Mouse (Mus musculus): ENCODE results near the gene Lypd4.
"Not testable (repeated sequence)": the region's sequence is repeated elsewhere in the genome, so short reads cannot be mapped to it uniquely, and the experiment has no call there.

The Lypd4 gene

DNA sequence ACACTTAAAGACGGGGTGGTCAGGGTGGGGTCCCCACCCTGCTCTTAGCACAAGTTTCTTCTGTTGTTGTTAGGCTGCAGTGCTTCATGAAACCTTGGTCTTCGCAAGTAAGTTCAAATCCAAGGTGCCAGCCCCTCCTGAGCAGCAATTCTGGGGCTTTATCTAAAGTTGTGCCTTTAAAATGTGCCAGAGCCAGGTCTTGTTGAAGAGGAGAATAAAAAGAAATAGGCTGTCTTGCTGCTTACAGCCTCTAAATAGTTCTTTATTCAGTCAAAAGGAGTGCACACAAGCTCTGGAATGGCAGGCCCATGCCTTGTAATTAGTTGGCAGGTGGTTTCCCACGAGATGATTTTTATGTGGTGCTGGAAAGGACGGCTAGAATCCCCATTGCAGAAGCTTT lies 17.4 kb upstream of the Lypd4 start:
- no peak for DNase-seq (ENCODE audit: low spot score)

DNA sequence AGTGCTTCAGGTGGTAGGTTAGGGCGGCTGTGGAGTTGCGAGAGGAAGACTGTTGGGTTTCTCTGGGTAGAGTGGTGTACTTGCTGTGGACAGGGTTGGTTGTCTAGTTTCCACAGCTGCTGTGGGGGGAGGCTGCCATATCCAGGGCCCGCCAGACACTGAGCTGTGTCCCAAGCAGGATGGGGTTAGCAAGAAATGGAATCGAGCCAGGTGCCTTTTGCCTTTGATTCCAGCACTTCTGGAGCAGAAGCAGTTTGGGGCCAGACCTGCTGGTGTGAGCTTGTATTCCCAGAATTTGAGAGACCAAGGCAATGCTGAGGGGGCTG lies 16.5 kb upstream of the Lypd4 start:
- no peak for DNase-seq (ENCODE audit: low spot score)

DNA sequence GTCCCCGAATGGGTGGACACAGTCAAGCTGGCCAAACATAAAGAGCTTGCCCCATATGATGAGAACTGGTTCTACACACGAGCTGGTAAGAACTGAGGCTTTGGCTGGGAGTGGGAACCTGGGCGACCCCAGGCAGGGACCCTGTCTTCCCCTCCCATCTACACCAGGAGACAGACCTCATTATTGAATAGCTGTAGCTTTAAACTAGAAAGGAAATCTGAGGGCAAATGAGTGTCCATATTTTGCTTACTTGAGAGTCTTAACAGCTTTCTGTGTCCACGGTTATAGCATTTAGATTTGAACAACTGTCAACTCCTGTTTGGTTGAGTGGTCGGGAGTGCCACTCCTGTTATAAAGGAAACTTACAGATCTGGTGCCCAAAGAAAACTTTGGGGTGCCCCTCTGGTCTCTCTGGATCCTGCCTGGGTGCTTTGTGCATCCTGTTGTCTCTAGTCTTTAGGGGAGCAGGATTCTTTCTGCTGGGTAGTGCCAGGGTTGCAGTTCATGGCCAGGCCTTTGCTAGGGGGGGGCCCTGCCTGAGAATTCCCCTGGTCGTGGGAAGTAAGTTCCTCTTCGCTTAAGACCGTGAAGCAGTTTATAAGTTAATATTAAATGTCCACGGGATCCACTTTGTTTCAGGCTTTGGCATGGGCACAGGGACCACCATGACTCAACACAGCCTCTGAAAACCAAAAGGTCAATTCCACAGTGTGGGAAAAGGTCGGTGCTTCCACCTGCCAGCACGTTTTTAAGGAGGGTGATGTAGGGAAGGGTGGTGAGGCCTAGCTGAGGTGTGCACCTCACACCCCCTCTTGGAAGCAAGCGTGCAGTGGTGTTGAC lies 15.9 kb upstream of the Lypd4 start:
- DNase-seq (ENCODE audit: low spot score), result no peak

DNA sequence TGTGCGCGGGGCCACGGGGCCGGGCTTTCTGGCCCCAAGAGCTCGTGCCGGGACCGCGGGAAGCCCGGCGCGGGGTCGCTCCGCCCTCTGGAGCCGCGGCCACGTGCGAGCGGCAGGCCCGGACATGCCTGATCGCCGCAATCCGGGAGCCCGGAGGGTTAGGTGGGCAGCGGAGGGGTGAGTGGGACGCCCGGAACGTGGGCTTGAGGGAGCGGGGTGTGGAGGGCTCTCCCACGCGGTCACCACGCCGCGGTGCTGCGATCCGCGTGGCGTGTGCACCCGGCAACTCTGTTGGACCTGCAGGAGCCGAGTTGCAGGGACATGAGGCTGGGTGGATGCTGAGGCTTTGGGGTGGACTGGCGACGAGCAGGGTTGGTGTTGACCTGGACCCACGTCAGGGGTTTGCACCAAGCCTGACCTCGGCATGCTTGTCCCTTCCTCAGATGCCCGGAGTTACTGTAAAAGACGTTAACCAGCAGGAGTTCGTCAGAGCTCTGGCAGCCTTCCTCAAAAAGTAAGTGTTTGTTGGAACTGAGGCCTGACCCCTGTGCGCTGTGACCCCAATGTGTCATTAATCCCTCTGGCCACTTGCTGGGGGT lies 15.1 kb upstream of the Lypd4 start:
- no peak for DNase-seq (ENCODE audit: low spot score)

DNA sequence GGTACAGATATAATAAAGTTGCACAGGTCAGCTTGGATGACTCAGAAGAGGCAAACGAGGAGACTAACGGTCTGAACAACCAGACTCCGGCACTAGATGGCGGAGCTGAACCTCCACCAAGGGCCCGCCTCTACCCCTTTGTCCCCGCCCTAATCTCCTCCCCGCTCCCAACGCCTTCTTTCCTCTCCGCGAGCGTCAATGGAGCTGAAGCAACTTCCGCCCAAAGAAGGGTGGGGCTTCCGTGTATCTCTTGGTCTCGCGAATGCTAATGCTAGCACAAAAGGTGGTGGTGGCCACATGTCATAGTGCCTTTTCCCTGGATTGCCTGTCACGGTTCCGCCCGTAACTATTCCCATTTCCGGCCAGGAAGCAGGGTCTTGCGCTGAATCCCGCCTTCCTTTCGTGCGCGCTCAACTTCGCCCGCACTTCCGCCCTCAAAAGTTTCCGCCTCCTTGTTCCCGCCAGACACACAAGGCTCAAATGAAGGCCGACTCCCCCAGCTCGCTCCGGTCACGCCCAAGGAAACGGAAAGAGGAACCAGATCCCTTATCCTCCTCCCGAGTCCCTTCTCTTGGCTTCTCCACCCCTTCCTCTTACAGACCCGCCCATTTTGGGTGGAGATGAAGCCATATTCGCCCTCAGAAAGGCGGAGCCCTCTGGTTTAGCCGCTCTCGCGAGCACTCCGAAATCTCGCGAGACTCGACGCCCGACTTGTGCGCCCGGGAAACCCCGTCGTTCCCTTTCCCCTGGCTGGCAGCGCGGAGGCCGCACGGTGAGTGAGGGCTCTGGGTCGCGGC lies 14.4 kb upstream of the Lypd4 start, which contains the start of gene Rps19:
TSS of gene Rps19 (plus strand) at position 476 of the 797 bp plus-strand sequence.
- DNase-seq (ENCODE audit: low spot score), result peak; percentile 99

DNA sequence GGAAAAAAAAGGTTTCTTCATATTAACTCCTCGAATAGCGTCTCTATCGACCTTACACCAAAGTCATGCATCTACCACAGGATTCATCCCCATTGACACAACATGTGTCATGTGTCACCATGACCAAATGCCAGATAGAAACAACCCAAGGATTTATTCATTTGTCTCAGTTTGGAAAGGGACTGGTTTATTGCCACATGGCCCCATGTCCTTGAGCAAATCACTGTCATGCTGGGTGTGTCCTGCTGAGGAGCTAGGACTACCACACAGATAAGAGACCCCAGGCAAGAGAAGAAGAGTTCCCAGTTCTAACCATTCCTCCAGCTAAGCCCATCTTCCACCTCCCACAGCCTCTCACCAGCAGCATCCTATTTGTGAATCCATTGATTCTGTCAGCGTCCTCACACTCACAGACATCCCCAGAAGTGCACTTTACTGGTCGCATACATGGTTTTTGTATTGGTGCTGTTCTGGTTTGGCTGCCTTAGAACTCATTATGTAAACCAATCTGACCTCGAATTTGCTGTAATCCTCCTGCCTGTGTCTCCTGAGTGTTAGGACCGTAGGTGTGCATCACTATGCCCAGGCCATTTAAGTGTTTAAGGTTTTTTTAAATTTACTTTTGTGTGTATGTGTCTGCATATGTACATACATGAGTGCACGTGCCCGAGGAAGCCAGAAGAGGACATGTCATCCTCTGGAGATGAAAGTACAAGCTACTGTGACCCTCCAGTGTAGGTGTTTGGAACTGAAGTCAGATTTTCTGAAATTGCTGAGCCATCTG lies 12.9 kb upstream of the Lypd4 start:
- DNase-seq (ENCODE audit: low spot score), result no peak

DNA sequence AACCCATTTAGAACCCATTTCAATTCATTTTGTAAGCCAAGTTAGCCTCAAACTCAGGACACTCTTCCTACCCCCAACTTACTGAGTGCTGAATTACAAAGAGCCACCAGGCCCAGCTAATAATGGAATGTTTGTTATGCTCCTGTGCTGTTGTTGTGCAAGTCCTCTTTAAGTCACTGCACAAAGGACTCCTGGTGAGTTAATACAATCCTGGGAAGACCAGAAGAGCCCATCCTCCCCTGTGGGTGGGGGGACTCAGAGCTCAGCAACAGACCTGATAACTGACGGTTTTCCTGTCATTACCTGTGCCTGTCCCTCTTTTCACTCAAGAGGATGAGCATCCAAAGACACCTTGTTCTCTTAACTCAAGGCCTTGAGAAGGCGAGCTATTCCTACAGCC lies 9.9 kb upstream of the Lypd4 start:
- no peak for DNase-seq (ENCODE audit: low spot score)

DNA sequence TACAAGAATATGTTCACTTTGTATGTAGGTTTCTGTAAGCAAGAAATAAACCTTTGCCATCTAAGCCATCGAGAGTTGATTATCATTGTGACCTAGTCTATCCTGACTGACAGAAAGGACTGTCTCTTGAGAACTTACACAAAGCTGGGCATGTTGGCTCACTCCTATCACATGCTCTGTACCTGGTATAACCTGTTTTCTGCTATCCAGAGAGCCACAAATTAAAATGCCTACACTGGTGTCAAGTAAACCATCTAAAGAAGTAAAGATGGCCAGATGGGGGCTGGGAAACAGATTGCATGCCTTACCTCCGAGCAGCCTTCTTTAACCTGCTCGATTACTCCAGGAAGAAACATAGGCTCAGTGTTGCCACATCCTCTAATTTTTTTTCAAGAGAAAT lies 7.8 kb upstream of the Lypd4 start:
- no peak for DNase-seq (ENCODE audit: low spot score)

DNA sequence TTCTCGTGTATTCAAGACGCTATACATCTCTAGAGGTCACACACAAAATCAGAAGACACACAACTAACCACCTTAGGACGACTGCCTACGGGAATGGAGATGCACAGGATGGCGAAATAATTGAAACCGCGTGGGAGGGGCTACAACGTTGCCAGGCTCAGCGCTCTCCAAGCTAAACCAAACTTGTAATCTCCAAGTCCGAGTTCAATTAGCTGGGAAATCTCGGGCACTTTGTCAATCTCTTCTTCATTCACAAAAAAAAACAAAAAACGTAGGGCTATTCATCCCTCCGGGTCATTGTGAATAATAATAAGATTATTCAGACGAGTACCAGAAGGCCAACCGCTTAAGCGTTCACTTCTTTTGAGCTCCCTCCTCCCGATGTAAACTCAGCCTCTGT lies 661 bp downstream of the Lypd4 start:
- DNase-seq (ENCODE audit: low spot score), result no peak

DNA sequence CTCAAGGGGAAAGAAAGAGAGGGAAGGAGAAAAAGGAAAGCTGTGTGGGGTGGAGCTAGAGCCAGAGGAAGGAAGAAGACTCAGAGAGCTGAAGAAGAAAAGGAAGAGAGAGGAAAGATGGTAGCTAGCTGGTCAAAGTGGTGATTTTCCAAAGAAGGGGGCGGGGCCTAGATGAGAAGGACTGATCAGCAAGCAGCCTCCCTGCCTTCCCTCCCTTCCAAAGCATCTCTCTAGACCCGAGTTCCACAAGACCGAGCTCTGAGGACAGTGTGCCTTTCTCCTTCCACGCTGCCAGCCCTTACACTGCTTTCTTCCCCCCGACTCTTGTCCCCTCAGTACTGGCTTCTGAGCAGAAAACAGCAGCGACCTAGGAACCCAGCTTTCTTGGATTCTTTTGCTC lies 5.6 kb downstream of the Lypd4 start:
- no peak for DNase-seq (ENCODE audit: low spot score)

DNA sequence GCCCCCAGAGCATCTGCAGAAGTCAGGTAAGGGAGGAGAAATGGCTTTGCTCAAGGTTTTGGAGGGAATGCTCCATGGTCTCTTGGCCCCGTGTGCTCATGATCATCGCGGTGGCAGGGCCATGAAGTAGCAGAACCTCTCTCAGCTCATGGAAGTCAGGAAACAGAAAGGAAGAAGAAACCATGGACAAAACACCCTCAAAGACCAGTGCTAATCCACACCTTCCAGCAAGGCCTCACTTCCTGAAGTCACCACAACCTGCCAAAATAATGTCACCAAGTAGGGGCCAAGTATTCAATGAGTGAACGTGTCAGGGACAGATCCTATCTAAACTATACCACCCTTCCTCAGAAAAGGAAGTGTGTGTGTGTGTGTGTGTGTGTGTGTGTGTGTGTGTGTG lies 6.9 kb downstream of the Lypd4 start:
- DNase-seq (ENCODE audit: low spot score), result no peak

DNA sequence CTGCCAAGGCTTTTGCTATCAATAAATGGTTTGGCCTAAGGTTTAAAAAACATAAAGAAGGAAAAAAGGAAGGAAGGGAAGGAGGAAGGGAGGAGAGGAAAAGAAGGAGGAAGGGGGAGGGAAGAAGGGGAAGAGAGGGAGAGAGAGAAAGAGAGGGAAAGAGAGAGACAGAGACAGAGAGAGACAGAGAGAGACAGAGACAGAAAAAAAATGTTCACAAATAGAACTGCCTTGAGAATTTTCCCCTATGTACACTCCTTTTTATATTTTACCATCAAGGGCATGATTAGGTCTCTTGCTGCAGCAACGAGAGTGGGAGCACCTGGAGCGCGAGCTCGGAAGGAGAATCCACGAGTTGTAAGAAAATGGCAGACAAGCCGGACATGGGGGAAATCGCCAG lies 7.8 kb downstream of the Lypd4 start, which contains the start of gene Gm9844:
TSS of gene Gm9844 (plus strand) at position 301 of the 400 bp plus-strand sequence.
- no peak for DNase-seq (ENCODE audit: low spot score)

DNA sequence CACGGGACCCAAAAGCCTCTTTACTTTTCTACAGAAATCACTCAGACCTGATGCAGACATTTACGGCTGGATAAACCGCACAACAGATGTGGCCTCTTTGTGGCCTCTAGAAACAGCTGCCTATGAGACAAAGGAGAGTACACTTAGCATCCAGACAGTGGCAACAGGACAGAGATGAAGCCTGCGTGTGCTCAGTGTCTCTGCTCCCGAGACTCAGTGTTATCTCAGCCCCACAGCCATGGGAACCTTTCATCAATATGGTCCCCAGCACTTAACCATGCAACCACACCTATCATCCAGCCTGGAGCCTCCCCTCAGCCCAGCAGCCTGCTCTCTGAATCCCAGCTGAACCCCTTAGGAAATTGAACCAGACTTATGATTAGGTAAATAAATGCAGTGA lies 10.5 kb downstream of the Lypd4 start:
- no peak for DNase-seq (ENCODE audit: low spot score)

DNA sequence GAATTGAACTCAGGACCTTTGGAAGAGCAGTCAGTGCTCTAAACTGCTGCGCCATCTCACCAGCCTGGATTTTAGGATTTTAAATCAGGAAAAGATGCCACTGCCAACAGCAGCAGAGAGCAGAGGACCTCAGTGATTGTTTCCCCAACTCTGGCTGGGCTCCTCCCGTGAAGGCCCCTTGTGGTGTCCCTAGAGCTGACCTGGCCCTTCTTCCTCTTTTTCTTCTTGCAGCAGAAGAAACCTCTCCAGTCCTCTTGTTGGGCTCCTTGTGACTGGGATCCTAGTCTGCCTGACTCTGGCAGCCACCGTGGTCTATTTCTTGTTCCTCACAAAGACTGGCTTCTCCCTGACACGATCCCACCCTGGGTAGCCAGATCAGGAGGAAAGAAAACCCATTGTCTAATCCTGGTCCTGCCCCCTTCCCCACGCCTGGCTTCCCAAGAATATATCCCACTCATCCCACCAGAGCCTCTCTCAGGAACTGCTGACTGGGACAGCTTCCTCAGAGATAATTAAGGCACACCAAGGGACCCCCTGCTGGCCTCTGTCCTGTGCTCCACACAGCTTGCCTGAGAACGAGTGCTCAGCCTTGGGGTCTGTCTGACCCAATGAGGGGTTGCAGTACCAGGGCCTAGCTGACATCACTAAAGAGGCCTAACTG lies 13.2 kb downstream of the Lypd4 start:
- no peak for DNase-seq (ENCODE audit: low spot score)

DNA sequence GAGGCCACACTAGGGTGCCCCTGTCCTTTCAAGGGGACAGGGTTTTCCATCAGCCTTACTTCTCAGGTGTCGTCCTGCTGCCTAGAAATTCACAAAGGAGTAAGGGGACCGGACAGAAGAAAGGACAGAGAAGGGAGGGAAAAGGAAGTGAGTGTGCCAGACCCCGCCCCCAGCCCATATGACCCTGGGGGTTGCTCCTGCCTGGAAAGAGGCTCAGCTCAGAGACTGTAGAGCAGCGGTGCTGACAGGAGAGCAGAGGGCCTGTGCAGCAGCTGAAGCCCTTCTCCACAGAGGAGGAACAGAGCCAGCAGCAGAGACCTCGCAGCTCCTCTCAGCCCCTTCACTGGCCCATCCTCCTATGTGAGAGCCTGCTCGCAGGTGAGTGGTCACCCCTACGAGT lies 16.0 kb downstream of the Lypd4 start:
- no peak for DNase-seq (ENCODE audit: low spot score)

DNA sequence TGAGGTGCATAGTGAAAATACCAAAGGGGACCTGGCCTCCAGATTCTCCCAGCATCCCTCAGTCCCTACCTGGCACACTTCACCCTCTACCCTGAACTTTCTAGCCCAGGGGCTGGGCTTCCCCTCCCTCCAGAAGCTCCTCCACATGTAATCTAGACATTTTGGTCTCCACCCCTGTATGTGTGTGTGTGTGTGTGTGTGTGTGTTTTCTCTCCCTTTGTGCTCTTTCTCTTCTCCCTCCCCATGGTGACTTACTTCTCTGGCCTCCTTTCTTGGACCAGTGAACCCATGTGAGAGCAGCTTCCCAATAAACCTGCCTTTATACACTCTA lies 16.5 kb downstream of the Lypd4 start:
- no peak for DNase-seq (ENCODE audit: low spot score)

DNA sequence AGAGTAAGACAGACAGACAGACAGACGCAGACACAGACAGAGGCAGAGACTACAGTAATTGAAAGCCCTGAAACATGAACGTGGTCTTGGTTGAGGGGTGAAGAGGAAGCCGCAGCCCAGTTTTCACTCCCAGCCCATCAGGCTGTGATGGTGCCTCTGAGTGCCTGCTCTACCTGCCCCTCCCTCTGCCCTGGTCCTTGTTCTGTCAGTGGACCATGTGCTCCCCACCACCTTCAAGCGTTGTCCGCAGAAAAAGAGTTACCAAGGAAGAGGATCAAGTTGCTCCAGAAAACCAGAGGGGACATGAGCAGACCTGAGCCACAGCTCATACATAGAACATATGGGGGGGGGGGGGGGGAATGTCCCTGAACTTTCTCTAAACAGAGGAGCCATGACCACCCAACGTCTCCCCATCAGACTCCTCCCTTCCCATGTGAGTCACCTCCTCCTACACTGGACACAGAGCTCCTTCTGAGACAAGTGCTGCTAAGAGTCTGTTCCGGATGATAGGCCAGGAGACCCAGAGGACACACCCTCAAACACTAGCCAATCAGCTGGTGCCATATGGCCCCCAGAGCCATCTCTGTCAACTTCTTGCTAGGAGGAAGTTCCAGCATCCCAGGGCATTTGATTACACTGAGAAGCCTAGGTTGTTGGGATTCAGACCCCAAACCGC lies 17.0 kb downstream of the Lypd4 start:
- no peak for DNase-seq (ENCODE audit: low spot score)

DNA sequence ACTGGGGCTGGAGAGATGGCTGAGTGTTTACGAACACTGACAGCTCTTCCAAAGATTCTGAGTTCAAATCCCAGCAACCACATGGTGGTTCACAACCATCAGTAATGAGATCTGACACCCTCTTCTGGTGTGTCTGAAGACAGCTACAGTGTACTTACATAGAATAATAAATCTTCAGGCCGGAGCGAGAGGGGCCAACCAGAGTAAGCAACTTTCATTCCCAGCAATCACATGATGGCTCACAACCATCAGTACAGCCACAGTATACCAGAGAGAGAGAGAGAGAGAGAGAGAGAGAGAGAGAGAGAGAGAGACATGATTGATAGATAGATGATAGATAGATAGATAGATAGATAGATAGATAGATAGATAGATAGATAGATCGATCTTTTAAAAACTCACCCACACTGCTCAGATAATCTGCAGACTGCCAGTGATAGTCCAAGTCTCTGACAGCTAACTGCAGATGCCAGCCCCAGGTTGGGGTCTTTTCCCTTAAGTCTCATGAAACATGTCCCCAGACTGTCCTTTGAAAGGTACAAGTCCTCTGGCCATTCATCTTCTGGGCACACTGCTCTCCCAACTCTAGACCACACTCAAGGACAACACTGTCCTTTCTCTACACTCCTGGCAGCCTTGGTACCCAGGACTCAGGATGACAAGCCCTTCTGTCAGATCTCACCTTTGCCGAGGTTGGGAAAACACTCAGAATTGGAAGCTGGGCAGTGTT lies 18.0 kb downstream of the Lypd4 start:
- no peak for DNase-seq (ENCODE audit: low spot score)

DNA sequence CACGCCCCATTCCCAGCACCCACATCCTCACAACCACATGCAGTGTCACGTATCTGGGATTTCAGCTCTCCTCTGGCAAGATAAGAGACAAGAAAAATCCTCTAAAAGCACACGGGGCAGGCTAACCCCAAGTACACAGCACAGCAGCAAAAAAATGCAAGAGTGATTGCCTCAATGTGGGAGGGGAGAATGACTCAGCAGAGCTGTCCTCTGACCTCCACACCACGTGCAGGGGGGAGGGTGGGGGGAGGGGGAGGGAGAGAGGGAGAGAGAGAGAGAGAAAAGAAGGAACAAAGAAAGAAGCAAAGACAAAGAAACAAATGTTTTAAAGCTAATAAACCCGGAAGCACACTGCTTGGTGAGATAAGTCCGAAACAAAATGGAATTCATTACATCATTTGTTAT lies 18.8 kb downstream of the Lypd4 start:
- peak; percentile 26 for DNase-seq (ENCODE audit: low spot score)

DNA sequence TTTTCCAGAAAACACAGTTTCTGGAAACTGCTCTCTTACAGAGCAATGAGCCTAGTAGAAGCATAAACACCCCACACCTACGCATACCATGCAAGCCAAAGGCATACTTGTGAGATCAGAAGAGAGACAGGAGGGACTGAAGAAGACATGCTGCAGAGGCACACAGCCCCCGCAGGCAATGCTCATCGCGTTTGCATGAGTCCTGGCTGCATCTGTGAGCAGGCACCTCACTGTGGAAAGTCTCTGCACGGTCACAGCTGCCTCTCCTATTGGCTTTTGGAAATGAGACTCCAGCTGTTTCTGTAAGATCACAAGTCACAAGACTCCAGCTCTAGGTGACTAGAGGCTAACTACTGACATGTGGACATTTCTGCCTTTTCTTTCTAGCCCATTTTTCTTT lies 19.6 kb downstream of the Lypd4 start:
- no peak for DNase-seq (ENCODE audit: low spot score)

DNA sequence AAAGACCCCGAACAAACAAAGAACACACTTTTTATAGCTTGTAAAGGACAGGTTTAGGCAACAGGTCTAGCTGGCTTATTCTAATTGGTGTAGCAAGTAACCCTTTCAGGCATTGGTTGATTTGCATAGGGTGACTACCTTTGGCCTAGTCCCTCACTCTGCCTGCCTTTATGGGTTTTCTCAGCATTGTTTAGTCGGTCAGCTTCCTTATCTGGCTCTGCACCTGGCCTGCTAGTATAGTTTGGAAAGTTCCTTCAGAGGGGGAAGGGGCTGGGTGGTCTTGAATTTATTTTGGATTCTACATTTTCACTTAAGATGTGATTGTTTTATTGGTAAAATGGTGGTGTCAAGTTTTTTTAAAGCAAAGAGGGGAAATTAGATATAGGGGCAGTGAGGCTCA lies 23.2 kb downstream of the Lypd4 start:
- not testable (repeated sequence) for DNase-seq (ENCODE audit: low spot score)

Data from lung, postnatal 25 days (tissue).